Mouse (Mus musculus): Measurements from ENCODE around the gene Tat.

- TF ChIP-seq POLR2A (IDR thresholded peaks at IDR 0.05; ENCODE audit: insufficient read length, low read depth): no peak
- TF ChIP-seq CEBPB (IDR thresholded peaks at IDR 0.05; ENCODE audit: insufficient read depth, poor library complexity, severe bottlenecking): no peak
- no peak for TF ChIP-seq E2F4 (IDR thresholded peaks at IDR 0.05; ENCODE audit: insufficient read depth)
Measured at GRCm38 (mm10) chr8:110040509-110040908, 50.3 kb downstream of the Tat start.

Data from myocyte (in vitro differentiated cells).